Mouse (Mus musculus) testis, adult 2 months (tissue): ENCODE results near the gene Bub1b.

ENCODE experiments used
- CTCF ChIP-seq: fragments of 200-500 bp; IDR thresholded peaks from 2 replicates; pipeline ENCODE4 v1.5.1; 2012; ENCODE audit warnings: low read depth, mild to moderate bottlenecking, inconsistent platforms, low read length, moderate library complexity; ENCODE audit not compliant: control insufficient read depth, insufficient read depth, insufficient replicate concordance
- POLR2A ChIP-seq: fragments of 200-500 bp; IDR thresholded peaks from 2 replicates; pipeline ENCODE4 v1.6.1; 2012; ENCODE audit warnings: low read depth, mild to moderate bottlenecking, inconsistent platforms, low read length, moderate library complexity; ENCODE audit not compliant: control insufficient read depth

DNA sequence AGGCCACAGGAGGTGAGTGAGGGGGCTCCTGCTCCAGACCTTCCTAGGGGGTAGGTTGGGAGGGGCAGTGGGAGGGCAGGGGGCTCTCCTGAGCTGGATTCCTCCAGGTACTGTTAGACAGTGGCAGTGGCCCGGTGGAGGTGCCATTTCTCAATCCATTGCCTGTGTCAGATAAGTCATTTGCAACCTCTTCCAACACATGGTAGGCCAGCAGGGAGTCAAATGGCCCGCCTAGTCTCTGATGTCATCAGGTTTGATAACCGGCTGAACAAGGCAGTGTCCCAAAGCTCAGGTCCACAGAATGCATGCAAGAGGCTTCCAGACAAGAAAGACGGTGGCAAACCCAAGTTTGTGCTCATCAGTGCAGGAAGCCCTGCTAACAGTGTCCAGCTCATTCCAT is 79.8 kb downstream of the Bub1b start:
- TF ChIP-seq CTCF, result no peak
- no peak for TF ChIP-seq POLR2A
